Mouse (Mus musculus): Measurements from ENCODE around the gene Otub1. TPM values are rescaled to one million over a fixed set of nuclear protein-coding genes. Genes with fewer than 3 reads are reported as not detected.

Otub1 gene
- polyA plus RNA-seq, 1 experiment from 2014 or later = 220 TPM

DNA sequence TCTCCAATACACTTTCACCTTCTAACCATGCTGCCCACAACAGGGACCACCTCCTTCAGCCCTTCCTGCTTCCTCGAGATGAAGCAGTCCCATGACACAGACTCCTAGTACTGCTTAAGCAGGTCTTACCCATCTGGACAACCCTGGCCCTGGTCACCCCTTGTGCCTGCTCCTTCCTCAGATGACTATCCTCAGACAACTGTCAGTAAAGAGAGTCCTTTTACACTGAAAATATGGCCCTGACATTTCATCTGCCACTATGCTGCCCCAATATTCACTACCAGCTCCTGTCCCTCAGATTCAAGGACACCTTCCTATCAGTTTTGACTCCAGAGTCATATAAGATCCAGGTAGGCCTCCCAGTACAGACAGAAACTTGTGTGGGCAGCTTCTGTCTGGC, 5.7 kb downstream of the Otub1 start:
- Histone ChIP-seq H3K4me1 (peaks cover 41% of the 10 kb centered on the region), H3K27me3 (peaks cover 8% of the 10 kb centered on the region), H3K36me3 (replicated peaks) (peaks cover 72% of the 10 kb centered on the region), H3K9me3 (no peaks in the 10 kb centered on the region), H3K27ac (no peak overlapping the region), H3K4me3 (replicated peaks) (no peak overlapping the region), H3K9ac (no peak overlapping the region), H3K4me2 (no peak overlapping the region)
- no peak for ATAC-seq (ENCODE audit: low FRiP score)
- 59% methylated on average over 1 of the region's 1 CpGs for WGBS

DNA sequence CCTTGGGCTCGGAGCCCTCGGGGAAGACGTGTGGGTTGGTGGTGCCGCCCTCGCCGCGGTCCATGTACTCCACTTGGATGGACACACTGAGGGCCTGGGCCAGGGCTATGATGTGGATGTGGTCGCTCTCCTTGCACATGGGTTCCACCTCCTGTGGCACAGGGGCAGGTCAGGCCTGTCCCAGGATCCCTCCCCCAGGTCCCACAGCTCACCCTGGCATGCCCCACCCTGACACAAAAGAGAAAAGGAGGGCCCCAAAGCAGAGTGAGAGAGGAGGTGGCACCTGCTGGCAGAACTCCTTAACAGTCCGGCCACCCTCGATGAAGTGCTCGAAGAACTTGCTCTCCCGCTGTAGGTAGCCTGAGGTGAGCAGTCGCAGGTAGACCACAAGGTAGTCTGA, 7.0 kb downstream of the Otub1 start:
- Histone ChIP-seq H3K4me1 (peaks cover 27% of the 10 kb centered on the region), H3K9me3 (no peaks in the 10 kb centered on the region), H3K27me3 (peaks cover 8% of the 10 kb centered on the region), H3K4me2 (no peak overlapping the region), H3K36me3 (replicated peaks) (peaks cover 70% of the 10 kb centered on the region), H3K9ac (no peak overlapping the region), H3K4me3 (replicated peaks) (no peak overlapping the region), H3K27ac (no peak overlapping the region)
- WGBS = 92% methylated on average over 13 of the region's 13 CpGs
- ATAC-seq (ENCODE audit: low FRiP score) = no peak

DNA sequence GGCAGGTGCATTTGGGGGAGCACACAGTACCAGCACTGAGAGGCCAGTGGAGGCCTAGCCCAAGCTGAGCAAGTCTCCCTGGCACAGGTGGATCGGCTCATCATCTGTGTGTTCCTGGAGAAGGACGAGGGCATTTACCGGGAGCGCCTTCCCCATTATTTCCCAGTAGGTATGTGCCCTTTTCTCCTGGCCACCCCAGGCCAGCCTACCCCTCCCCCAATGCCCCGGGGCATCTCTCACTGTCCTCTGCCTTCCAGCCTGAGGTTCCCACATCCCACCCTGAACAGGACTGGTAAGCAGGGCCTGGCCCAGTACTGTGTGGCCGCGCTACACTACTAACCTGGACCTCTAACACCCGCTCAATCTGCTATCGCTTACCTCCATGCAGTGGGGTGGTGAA, 8.7 kb downstream of the Otub1 start:
- Histone ChIP-seq H3K36me3 (replicated peaks) (peaks cover 53% of the 10 kb centered on the region), H3K4me1 (peaks cover 29% of the 10 kb centered on the region), H3K9ac (no peak overlapping the region), H3K4me3 (replicated peaks) (no peak overlapping the region), H3K27me3 (peaks cover 11% of the 10 kb centered on the region), H3K9me3 (no peaks in the 10 kb centered on the region), H3K27ac (0 out of 2 replicates have a peak overlapping the region, but pooled peaks have one; percentile 8), H3K4me2 (no peak overlapping the region)
- 0 out of 2 replicates have a peak, but pooled peaks have one; percentile 20 for ATAC-seq (ENCODE audit: low FRiP score)
- WGBS = 82% methylated on average over 9 of the region's 9 CpGs

DNA sequence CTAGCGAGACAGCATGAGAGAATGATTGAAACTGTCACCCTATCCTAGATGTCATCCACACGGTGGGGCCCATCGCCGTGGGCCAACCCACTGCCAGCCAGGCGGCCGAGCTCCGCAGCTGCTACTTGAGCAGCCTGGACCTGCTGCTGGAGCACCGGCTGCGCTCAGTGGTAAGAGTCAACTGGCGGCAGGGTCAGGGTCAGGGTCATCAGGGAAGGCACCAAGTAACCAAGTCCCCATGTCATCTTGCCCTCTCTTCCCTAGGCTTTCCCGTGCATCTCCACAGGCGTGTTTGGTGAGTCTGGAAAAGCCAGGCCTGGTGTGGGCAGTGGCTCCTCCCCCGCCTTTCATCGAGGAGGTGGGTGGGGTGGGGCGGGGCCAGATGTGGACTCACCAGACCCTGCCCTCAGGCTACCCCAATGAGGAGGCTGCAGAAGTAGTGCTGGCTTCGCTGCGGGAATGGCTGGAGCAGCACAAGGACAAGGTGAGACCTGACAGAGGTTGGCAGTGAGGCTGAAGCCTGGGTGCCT, 9.3 kb downstream of the Otub1 start:
- Histone ChIP-seq H3K36me3 (replicated peaks) (peaks cover 49% of the 10 kb centered on the region), H3K27me3 (peaks cover 17% of the 10 kb centered on the region), H3K4me2 (0 out of 2 replicates have a peak overlapping the region, but pooled peaks have one; percentile 4), H3K9me3 (no peaks in the 10 kb centered on the region), H3K4me1 (peaks cover 35% of the 10 kb centered on the region), H3K9ac (no peak overlapping the region), H3K4me3 (replicated peaks) (no peak overlapping the region), H3K27ac (no peak overlapping the region)
- ATAC-seq (ENCODE audit: low FRiP score) = peak; percentile 28; the same call in 1 of the 2 replicates
- 16% methylated on average over 17 of the region's 17 CpGs for WGBS

DNA sequence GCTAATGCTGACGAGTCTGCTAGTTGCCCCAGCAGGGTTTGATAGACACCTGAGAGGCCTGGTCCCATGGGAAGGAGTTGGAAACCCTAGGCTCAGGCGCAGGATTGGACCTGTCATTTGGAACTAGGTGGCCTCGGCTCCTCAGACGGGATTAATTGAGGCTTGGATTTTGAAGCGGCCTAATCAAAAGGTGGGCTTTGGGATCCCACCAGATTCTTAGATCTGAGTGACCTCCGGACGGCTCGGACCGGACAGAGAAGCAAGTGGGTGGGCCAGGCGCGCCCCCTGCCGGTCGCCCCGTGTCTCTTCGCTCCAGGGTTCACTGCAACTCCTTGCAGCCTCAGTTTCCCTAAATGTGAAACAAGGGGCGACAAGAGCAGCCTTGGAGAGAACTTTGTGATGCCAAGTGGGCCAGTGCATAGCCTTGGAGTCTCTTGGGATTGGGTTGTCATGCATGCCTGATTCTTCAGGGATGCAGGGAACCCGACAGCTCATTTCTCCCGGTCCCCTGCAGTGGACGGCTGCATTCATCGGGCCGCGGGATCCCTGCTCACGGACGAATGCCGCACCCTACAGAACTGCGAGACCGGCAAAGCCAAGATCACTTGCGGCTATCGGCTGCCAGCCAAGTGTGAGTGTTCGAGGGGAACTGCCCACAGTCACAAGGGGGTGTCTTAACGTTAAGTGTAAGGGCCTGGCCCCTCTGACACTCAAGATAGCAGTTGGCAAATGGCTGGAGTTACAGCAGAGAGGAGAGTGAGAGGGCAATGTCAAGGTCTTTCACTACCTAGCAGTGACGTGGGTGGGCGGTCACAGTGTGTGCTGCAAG, 10.0 kb downstream of the Otub1 start:
- Histone ChIP-seq H3K4me1 (peaks cover 42% of the 10 kb centered on the region), H3K27ac (no peak overlapping the region), H3K36me3 (replicated peaks) (peaks cover 42% of the 10 kb centered on the region), H3K9me3 (no peaks in the 10 kb centered on the region), H3K9ac (no peak overlapping the region), H3K27me3 (peaks cover 22% of the 10 kb centered on the region), H3K4me2 (0 out of 2 replicates have a peak overlapping the region, but pooled peaks have one; percentile 4), H3K4me3 (replicated peaks) (no peak overlapping the region)
- peak; percentile 67; the same call in 1 of the 2 replicates for ATAC-seq (ENCODE audit: low FRiP score)
- 15% methylated on average over 33 of the region's 33 CpGs for WGBS

DNA sequence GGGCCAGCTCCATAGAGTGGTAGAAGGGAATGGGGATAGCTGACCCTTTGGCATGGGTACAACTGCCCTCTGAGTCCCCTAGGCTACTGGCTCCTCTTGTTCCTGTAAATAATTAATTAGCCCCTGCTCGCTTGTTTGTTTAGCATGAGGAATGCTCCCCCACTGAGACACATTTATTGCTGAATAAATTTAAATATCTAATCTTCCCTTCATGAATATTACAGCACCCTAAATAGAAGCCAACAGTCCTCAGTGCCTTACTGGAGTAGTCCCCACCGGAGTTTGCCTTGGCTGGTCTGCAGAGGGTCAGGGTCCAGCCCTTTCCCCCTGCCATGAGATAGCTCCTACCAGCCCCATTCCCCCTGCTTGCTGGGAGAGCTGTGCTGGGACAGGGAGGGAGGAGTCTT, 13.6 kb downstream of the Otub1 start:
- no peak for ATAC-seq (ENCODE audit: low FRiP score)
- Histone ChIP-seq H3K9me3 (no peaks in the 10 kb centered on the region), H3K4me3 (replicated peaks) (no peak overlapping the region), H3K4me1 (peaks cover 62% of the 10 kb centered on the region), H3K9ac (peak overlapping the region; percentile 12; the same call in 1 of the 2 replicates), H3K27me3 (peaks cover 36% of the 10 kb centered on the region), H3K27ac (no peak overlapping the region), H3K4me2 (no peak overlapping the region), H3K36me3 (replicated peaks) (peaks cover 7% of the 10 kb centered on the region)
- WGBS = 28% methylated on average over 2 of the region's 2 CpGs

DNA sequence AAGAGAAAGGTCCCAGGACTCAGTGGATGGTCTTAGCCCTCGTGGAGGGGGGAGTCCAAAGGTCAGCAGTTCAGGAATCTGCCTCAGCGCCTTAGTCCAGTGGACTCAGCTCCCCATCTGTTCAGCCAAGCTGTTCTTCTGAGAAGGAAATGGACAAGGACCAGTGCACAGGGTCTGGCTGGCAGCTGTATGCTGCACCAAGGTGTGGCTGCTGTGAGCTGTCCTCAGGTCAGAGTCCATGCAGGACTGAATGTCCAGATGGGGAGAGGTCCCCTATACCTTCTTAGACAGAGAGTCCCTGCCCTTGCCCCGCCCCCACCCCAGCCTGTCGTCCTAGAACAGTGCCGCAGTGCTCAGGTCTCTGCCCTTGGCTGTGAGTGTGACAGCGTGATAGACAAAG, 14.5 kb downstream of the Otub1 start:
- Histone ChIP-seq H3K27ac (no peak overlapping the region), H3K27me3 (peaks cover 38% of the 10 kb centered on the region), H3K4me2 (no peak overlapping the region), H3K4me3 (replicated peaks) (no peak overlapping the region), H3K36me3 (replicated peaks) (no peaks in the 10 kb centered on the region), H3K4me1 (peaks cover 53% of the 10 kb centered on the region), H3K9me3 (no peaks in the 10 kb centered on the region), H3K9ac (no peak overlapping the region)
- 54% methylated on average over 6 of the region's 6 CpGs for WGBS
- no peak for ATAC-seq (ENCODE audit: low FRiP score)

DNA sequence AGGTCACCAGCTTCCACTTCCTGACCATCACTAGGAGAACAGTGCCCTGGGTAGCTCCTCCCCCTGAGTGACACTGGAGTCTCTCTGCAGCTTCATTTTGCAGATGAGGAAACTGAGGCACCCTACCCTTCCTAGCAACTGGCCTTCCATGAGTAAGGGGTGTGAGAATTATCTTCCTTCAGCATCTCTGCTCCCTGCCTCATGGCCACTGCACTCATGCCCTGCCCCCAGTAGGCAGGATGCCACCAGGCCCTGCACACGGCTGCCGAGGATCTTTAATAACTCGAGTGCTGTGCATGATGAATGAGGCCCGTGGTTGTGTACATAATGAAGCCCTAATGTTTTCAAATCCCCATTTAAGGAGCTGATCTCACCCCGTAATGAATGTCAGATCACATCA, 15.1 kb downstream of the Otub1 start:
- H3K4me3 ChIP-seq (replicated peaks) = no peak overlapping the region
- peaks cover 44% of the 10 kb centered on the region for H3K27me3 ChIP-seq
- H3K4me2 ChIP-seq = no peak overlapping the region
- H3K9ac ChIP-seq = 0 out of 2 replicates have a peak overlapping the region, but pooled peaks have one; percentile 2
- H3K27ac ChIP-seq = no peak overlapping the region
- peaks cover 53% of the 10 kb centered on the region for H3K4me1 ChIP-seq
- H3K36me3 ChIP-seq (replicated peaks) = no peaks in the 10 kb centered on the region
- no peak for ATAC-seq (ENCODE audit: low FRiP score)
- 39% methylated on average over 5 of the region's 5 CpGs for WGBS
- H3K9me3 ChIP-seq = no peaks in the 10 kb centered on the region

DNA sequence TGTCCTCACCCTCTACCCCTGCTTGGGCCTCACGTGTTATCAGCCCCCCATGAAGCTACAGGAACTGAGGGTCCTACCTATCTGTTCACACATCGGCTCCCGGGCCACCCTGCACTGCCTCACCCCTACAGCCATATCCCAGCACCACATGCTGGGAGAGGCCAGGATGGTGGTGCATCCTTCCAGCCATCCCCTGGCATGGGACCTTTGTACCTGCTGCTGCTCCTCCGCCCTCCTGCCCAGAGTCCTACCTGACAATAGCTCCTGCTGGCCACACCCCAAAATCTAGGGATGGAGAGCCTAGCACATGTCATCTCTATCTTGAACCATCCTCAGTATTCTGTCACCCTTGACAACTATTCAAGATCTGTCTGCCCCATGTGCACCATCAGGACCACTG, 17.1 kb downstream of the Otub1 start:
- Histone ChIP-seq H3K4me2 (no peak overlapping the region), H3K4me1 (peaks cover 63% of the 10 kb centered on the region), H3K9me3 (no peaks in the 10 kb centered on the region), H3K27ac (no peak overlapping the region), H3K4me3 (replicated peaks) (no peak overlapping the region), H3K27me3 (peaks cover 58% of the 10 kb centered on the region), H3K9ac (no peak overlapping the region), H3K36me3 (replicated peaks) (no peaks in the 10 kb centered on the region)
- no peak for ATAC-seq (ENCODE audit: low FRiP score)
- 79% methylated on average over 4 of the region's 4 CpGs for WGBS

DNA sequence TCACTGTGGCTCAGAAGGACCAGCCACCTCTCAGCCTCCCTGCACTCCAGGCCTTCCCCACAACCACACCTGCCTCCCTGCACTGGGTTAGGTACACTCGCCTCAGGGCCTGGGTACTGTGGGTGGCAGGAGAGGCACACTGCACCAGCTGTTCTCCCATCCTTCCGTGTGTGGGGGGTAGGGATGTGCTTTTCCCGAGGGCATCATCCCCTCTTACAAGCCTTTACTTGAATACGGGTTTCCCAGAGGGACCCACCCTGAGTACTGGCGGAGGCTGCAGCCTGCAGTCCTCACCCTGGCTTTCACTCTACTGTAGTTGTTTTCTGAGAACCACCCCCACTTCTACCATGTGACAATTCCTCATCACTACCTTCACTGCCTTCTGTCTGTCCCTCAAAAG, 19.0 kb downstream of the Otub1 start:
- WGBS = 59% methylated on average over 5 of the region's 5 CpGs
- H3K9ac ChIP-seq = no peak overlapping the region
- no peak overlapping the region for H3K27ac ChIP-seq
- H3K36me3 ChIP-seq (replicated peaks) = no peaks in the 10 kb centered on the region
- ATAC-seq (ENCODE audit: low FRiP score) = no peak
- no peak overlapping the region for H3K4me3 ChIP-seq (replicated peaks)
- no peak overlapping the region for H3K4me2 ChIP-seq
- H3K4me1 ChIP-seq = peaks cover 69% of the 10 kb centered on the region
- H3K9me3 ChIP-seq = no peaks in the 10 kb centered on the region
- H3K27me3 ChIP-seq = peaks cover 64% of the 10 kb centered on the region

DNA sequence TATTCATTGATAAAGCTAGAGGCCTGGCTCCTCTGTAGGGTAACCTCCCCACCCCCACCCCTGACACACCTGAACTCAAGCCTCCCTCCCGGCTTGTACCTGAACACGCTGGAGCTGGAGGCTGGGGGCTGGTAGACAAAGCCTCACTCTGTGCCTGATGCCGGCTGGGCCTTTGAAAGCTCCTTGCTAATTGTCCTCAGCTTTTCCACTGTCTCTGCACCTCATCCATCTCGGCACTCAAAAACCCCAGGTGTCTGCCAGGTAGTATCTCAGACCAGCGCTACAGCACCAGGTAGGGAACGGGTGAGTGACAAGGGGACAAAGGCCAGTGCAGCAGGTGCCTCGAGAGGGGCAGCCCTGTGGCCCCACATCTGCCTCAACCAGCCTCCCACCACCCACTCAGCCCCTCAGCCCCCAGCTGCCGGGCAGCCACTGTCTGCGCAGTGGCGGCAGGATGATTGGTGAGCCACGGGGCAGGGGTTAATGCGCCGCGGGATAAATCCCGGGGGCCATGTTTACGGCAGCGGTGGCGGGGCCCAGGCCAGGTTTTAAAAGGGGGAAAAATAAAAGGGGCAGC, 20.3 kb downstream of the Otub1 start:
- no peak for ATAC-seq (ENCODE audit: low FRiP score)
- H3K9me3 ChIP-seq = no peaks in the 10 kb centered on the region
- H3K4me3 ChIP-seq (replicated peaks) = no peak overlapping the region
- H3K4me1 ChIP-seq = peaks cover 69% of the 10 kb centered on the region
- no peak overlapping the region; the same call in 1 of the 2 replicates for H3K9ac ChIP-seq
- H3K4me2 ChIP-seq = peak overlapping the region; percentile 19; the same call in 1 of the 2 replicates
- 2% methylated on average over 18 of the region's 18 CpGs for WGBS
- H3K27me3 ChIP-seq = peaks cover 68% of the 10 kb centered on the region
- H3K27ac ChIP-seq = no peak overlapping the region
- no peaks in the 10 kb centered on the region for H3K36me3 ChIP-seq (replicated peaks)

DNA sequence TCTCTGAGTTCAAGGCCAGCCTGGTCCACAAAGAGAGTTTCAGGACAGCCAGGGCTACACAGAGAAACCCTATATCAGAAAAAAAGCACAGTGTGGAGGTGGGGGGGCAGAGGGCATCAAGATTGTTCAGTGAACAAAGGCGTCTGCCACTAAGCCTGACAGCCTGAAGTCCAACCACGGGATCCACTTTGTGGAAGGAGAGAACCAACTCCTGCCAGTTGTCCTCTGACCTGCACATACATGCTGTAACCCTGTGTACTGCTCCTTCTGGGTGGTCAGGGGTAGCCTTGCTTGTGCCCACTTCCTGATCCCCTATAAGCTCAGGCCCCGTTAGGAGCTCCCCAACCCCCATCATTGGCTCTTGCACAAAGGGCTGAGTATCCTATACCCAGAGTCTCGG, 21.1 kb downstream of the Otub1 start:
- H3K27ac ChIP-seq = no peak overlapping the region
- H3K9me3 ChIP-seq = no peaks in the 10 kb centered on the region
- WGBS = 31% methylated on average over 4 of the region's 4 CpGs
- no peaks in the 10 kb centered on the region for H3K36me3 ChIP-seq (replicated peaks)
- H3K9ac ChIP-seq = peak overlapping the region; percentile 18; the same call in 1 of the 2 replicates
- H3K4me2 ChIP-seq = no peak overlapping the region
- H3K4me3 ChIP-seq (replicated peaks) = no peak overlapping the region
- peaks cover 71% of the 10 kb centered on the region for H3K4me1 ChIP-seq
- ATAC-seq (ENCODE audit: low FRiP score) = no peak
- H3K27me3 ChIP-seq = peaks cover 71% of the 10 kb centered on the region
